Mouse (Mus musculus): ENCODE results near the gene Rrp9. TPM values are rescaled to one million over a fixed set of nuclear protein-coding genes. Genes with fewer than 3 reads are reported as not detected.
"Not testable (repeated sequence)": the region's sequence is repeated elsewhere in the genome, so short reads cannot be mapped to it uniquely, and the experiment has no call there.

Gene Rrp9
- polyA plus RNA-seq, 1 experiment, result 47.6 TPM

GRCm38 (mm10) chr9:106476924-106477484 lies 1.2 kb downstream of the Rrp9 start, which contains the start of gene Parp3:
Gene Parp3 (minus strand): TSS chr9:106476949.
- TF ChIP-seq CTCF (IDR thresholded peaks at IDR 0.05; ENCODE audit: extremely low read depth, insufficient read depth, low read length) (peak; percentile 89), POLR2A (IDR thresholded peaks at IDR 0.05; ENCODE audit: extremely low read depth, insufficient read depth, low read length) (0 out of 2 replicates have a peak, but pooled peaks have one; percentile 23)
- peaks cover 10% of the 10 kb centered on the region; the same call in 1 of the 2 replicates for H3K4me1 ChIP-seq (ENCODE audit: control insufficient read depth, insufficient read depth, low read length)
- peak within 1 kb of the TSS; percentile 62 for H3K4me3 ChIP-seq (ENCODE audit: insufficient read depth, low read length)
- peak within 1 kb of the TSS; percentile 11 for H3K27ac ChIP-seq (ENCODE audit: insufficient read depth, low read length)

GRCm38 (mm10) chr9:106477649-106478048 lies 1.9 kb downstream of the Rrp9 start:
- H3K27ac ChIP-seq (ENCODE audit: insufficient read depth, low read length), result no peak overlapping the region
- H3K4me3 ChIP-seq (ENCODE audit: insufficient read depth, low read length), result peak overlapping the region; percentile 62
- H3K4me1 ChIP-seq (ENCODE audit: control insufficient read depth, insufficient read depth, low read length), result peaks cover 7% of the 10 kb centered on the region; the same call in 1 of the 2 replicates
- TF ChIP-seq CTCF (IDR thresholded peaks at IDR 0.05; ENCODE audit: extremely low read depth, insufficient read depth, low read length) (no peak), POLR2A (IDR thresholded peaks at IDR 0.05; ENCODE audit: extremely low read depth, insufficient read depth, low read length) (no peak)

DNA sequence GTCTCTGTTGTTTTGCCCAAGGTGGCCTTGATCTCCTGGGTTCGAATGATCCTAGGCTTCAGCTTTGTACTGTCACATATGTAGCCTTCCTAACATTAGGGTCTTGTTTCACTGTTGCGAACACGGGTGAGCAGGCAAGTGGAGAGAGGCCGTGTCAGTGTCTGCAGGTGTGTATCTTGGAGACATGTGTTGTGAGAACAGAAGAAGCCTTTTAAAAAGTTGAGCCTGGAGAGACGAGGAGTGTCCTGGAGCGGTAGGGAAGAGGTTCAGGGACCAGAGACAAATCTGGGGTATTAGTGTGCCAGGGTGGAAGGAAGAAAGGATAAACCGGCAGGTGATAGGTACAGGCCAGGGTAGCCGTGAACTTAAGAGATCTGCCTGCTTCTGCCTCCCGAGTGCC lies 2.3 kb downstream of the Rrp9 start:
- Histone ChIP-seq H3K4me1 (ENCODE audit: control insufficient read depth, insufficient read depth, low read length) (peaks cover 7% of the 10 kb centered on the region; the same call in 1 of the 2 replicates), H3K27ac (ENCODE audit: insufficient read depth, low read length) (no peak overlapping the region), H3K4me3 (ENCODE audit: insufficient read depth, low read length) (peak overlapping the region; percentile 62)
- TF ChIP-seq POLR2A (IDR thresholded peaks at IDR 0.05; ENCODE audit: extremely low read depth, insufficient read depth, low read length), result no peak
- TF ChIP-seq CTCF (IDR thresholded peaks at IDR 0.05; ENCODE audit: extremely low read depth, insufficient read depth, low read length), result no peak

DNA sequence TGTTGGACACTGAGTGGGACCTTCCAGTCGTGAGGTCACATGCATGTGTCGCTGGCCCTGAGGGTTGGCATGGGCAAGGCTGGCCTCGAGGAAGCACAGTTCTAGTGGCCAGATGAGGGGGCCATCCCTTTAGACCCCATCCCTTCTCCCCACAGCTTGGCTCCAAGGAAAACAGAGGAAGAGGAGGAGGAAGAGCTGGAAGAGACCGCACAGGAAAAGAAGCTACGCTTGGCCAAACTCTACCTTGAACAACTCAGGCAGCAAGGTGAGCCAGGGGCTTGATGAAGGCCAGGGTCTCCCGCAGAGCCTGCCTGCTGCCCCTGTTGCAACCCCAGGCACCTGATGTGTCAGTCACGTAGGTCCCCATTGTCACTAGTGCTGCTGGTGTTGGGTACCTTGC lies 4.8 kb downstream of the Rrp9 start:
- H3K27ac ChIP-seq (ENCODE audit: insufficient read depth, low read length), result no peak overlapping the region
- no peak for TF ChIP-seq POLR2A (IDR thresholded peaks at IDR 0.05; ENCODE audit: extremely low read depth, insufficient read depth, low read length)
- no peak for TF ChIP-seq CTCF (IDR thresholded peaks at IDR 0.05; ENCODE audit: extremely low read depth, insufficient read depth, low read length)
- no peak overlapping the region for H3K4me3 ChIP-seq (ENCODE audit: insufficient read depth, low read length)
- H3K4me1 ChIP-seq (ENCODE audit: control insufficient read depth, insufficient read depth, low read length), result peaks cover 7% of the 10 kb centered on the region; the same call in 1 of the 2 replicates

DNA sequence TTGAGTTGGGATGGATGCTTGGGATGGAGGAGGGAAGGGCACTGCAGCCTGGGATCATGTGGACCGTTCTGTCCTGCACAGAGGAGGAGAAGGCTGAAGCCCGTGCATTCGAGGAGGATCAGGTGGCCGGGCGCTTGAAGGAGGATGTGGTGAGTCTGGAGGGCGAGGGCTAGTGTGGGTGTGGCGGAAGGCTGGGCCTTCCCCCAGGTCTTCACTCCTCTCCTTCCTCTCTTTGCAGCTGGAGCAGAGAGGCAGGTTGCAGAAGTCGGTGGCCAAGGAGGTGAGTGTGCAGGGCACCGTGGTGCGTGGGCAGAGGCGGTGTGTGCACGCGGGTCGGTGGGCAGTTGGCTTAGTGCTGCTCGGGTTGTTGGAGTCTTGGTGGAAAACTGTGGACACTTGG lies 5.3 kb downstream of the Rrp9 start:
- H3K4me1 ChIP-seq (ENCODE audit: control insufficient read depth, insufficient read depth, low read length), result peaks cover 6% of the 10 kb centered on the region; the same call in 1 of the 2 replicates
- TF ChIP-seq CTCF (IDR thresholded peaks at IDR 0.05; ENCODE audit: extremely low read depth, insufficient read depth, low read length), result no peak
- no peak for TF ChIP-seq POLR2A (IDR thresholded peaks at IDR 0.05; ENCODE audit: extremely low read depth, insufficient read depth, low read length)
- no peak overlapping the region for H3K27ac ChIP-seq (ENCODE audit: insufficient read depth, low read length)
- no peak overlapping the region for H3K4me3 ChIP-seq (ENCODE audit: insufficient read depth, low read length)

- TF ChIP-seq CTCF (IDR thresholded peaks at IDR 0.05; ENCODE audit: extremely low read depth, insufficient read depth, low read length), result no peak
- TF ChIP-seq POLR2A (IDR thresholded peaks at IDR 0.05; ENCODE audit: extremely low read depth, insufficient read depth, low read length), result no peak
- no peak overlapping the region for H3K27ac ChIP-seq (ENCODE audit: insufficient read depth, low read length)
- H3K4me1 ChIP-seq (ENCODE audit: control insufficient read depth, insufficient read depth, low read length), result peaks cover 4% of the 10 kb centered on the region; the same call in 1 of the 2 replicates
- H3K4me3 ChIP-seq (ENCODE audit: insufficient read depth, low read length), result no peak overlapping the region
These were observed 5.9 kb downstream of the Rrp9 start for GRCm38 (mm10) chr9:106481676-106482075.

GRCm38 (mm10) chr9:106482578-106483115 lies 6.9 kb downstream of the Rrp9 start:
- peaks cover 4% of the 10 kb centered on the region; the same call in 1 of the 2 replicates for H3K4me1 ChIP-seq (ENCODE audit: control insufficient read depth, insufficient read depth, low read length)
- no peak overlapping the region for H3K4me3 ChIP-seq (ENCODE audit: insufficient read depth, low read length)
- TF ChIP-seq POLR2A (IDR thresholded peaks at IDR 0.05; ENCODE audit: extremely low read depth, insufficient read depth, low read length), result no peak
- no peak for TF ChIP-seq CTCF (IDR thresholded peaks at IDR 0.05; ENCODE audit: extremely low read depth, insufficient read depth, low read length)
- H3K27ac ChIP-seq (ENCODE audit: insufficient read depth, low read length), result no peak overlapping the region

- no peak for TF ChIP-seq POLR2A (IDR thresholded peaks at IDR 0.05; ENCODE audit: extremely low read depth, insufficient read depth, low read length)
- TF ChIP-seq CTCF (IDR thresholded peaks at IDR 0.05; ENCODE audit: extremely low read depth, insufficient read depth, low read length), result no peak
- H3K4me3 ChIP-seq (ENCODE audit: insufficient read depth, low read length), result no peak overlapping the region
- H3K4me1 ChIP-seq (ENCODE audit: control insufficient read depth, insufficient read depth, low read length), result no peaks in the 10 kb centered on the region; the same call in 1 of the 2 replicates
- H3K27ac ChIP-seq (ENCODE audit: insufficient read depth, low read length), result no peak overlapping the region
These were observed 7.4 kb downstream of the Rrp9 start for GRCm38 (mm10) chr9:106483136-106483535.

DNA sequence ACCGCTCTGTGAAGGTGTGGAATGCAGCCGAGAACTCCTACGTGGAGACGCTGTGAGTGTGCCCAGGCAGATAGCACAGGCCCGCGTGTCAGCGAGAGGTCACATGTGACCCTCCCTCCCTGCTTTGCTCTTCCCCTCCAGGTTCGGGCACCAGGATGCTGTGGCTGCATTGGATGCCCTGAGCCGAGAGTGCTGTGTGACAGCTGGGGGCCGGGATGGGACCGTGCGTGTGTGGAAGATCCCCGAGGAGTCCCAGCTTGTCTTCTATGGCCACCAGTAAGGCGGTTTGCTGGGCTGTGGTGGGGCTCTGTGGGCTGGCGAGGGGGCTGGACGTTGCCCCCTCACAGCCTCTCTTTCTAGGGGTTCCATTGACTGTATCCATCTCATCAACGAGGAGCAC lies 7.8 kb downstream of the Rrp9 start:
- TF ChIP-seq CTCF (IDR thresholded peaks at IDR 0.05; ENCODE audit: extremely low read depth, insufficient read depth, low read length) (no peak), POLR2A (IDR thresholded peaks at IDR 0.05; ENCODE audit: extremely low read depth, insufficient read depth, low read length) (no peak)
- no peak overlapping the region for H3K27ac ChIP-seq (ENCODE audit: insufficient read depth, low read length)
- no peak overlapping the region for H3K4me3 ChIP-seq (ENCODE audit: insufficient read depth, low read length)
- H3K4me1 ChIP-seq (ENCODE audit: control insufficient read depth, insufficient read depth, low read length), result no peaks in the 10 kb centered on the region

- Histone ChIP-seq H3K4me1 (ENCODE audit: control insufficient read depth, insufficient read depth, low read length) (no peaks in the 10 kb centered on the region), H3K27ac (ENCODE audit: insufficient read depth, low read length) (no peak overlapping the region), H3K4me3 (ENCODE audit: insufficient read depth, low read length) (no peak overlapping the region)
- TF ChIP-seq CTCF (IDR thresholded peaks at IDR 0.05; ENCODE audit: extremely low read depth, insufficient read depth, low read length) (no peak), POLR2A (IDR thresholded peaks at IDR 0.05; ENCODE audit: extremely low read depth, insufficient read depth, low read length) (no peak)
These were observed 9.3 kb downstream of the Rrp9 start for GRCm38 (mm10) chr9:106485076-106485475.

DNA sequence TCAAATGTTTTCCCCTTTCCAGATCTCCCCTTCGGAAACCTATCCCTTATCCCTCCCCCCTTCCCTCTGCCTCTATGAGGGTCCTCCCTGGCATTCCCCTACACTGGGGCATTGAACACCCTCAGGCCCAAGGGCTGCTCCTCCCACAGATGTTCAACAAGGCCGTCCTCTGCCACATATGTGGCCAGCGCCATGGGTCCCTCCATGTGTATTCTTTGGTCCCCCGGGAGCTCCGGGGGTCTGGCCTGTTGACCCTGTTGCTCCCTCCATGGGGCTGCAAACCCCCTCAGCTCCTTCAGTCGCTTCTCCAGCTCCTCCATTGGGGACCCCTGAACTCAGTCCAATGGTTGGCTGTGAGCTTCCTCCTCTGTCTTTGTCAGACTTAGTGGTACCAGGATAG lies 11.8 kb downstream of the Rrp9 start:
- H3K4me3 ChIP-seq (ENCODE audit: insufficient read depth, low read length); H3K27ac ChIP-seq (ENCODE audit: insufficient read depth, low read length); H3K4me1 ChIP-seq (ENCODE audit: control insufficient read depth, insufficient read depth, low read length): not testable (repeated sequence)
